Mouse (Mus musculus): ENCODE data around the gene Olfr649.

- TF ChIP-seq CTCF (IDR thresholded peaks at IDR 0.05; ENCODE audit: extremely low read depth, insufficient read length, insufficient replicate concordance, low read depth, low read length) (no peak), POLR2A (IDR thresholded peaks at IDR 0.05; ENCODE audit: low read depth, low read length) (no peak)
These were observed 4.5 kb downstream of the Olfr649 start for GRCm38 (mm10) chr7:104191275-104191674.
